Mouse (Mus musculus) intestine, embryonic 14.5 days (tissue): ENCODE data around the gene C530008M17Rik. TPM values are rescaled to one million over a fixed set of nuclear protein-coding genes. Genes with fewer than 3 reads are reported as not detected.

Experiments used
- ATAC-seq: fragments of 200-750 bp; cut with Nextera tagmentation; replicated peaks from 2 replicates; pipeline ENCODE4 v1.8.0; 2017; ENCODE audit warnings: low read depth, moderate number of reproducible peaks, moderate TSS enrichment, moderate library complexity; ENCODE audit not compliant: low FRiP score, low TSS enrichment
- DNase-seq: peaks from one replicate; pipeline ENCODE4 v3.0.0-alpha.2; 2018; ENCODE audit warnings: low spot score
- H3K27ac ChIP-seq: fragments of 300-500 bp; sonication (generic); 2 replicates; pipeline ENCODE4 v1.5.1; 2014; ENCODE audit warnings: low read depth, mild to moderate bottlenecking, control low read depth
- H3K27me3 ChIP-seq: fragments of 300-500 bp; sonication (generic); replicated peaks from 2 replicates; pipeline ENCODE4 v1.6.1; 2014; ENCODE audit warnings: low read length, control low read depth; ENCODE audit not compliant: control insufficient read depth, insufficient read depth
- H3K36me3 ChIP-seq: fragments of 300-500 bp; sonication (generic); 2 replicates; pipeline ENCODE4 v1.6.1; 2014; ENCODE audit warnings: low read length, control low read depth; ENCODE audit not compliant: control insufficient read depth, insufficient read depth
- H3K4me1 ChIP-seq: fragments of 300-500 bp; sonication (generic); replicated peaks from 2 replicates; pipeline ENCODE4 v1.6.1; 2014; ENCODE audit warnings: low read length, control low read depth, mixed read lengths; ENCODE audit not compliant: control insufficient read depth, insufficient read depth
- H3K4me2 ChIP-seq: fragments of 300-500 bp; sonication (generic); 2 replicates; pipeline ENCODE4 v1.6.1; 2014; ENCODE audit warnings: low read length
- H3K4me3 ChIP-seq: fragments of 300-500 bp; sonication (generic); 2 replicates; pipeline ENCODE4 v1.5.1; 2014; ENCODE audit warnings: low read depth, low read length, control low read depth, mixed read lengths
- H3K9ac ChIP-seq: fragments of 300-500 bp; sonication (generic); 2 replicates; pipeline ENCODE4 v1.6.1; 2014; ENCODE audit warnings: mild to moderate bottlenecking, low read length
- H3K9me3 ChIP-seq: fragments of 300-500 bp; sonication (generic); 2 replicates; pipeline ENCODE4 v1.6.1; 2016; ENCODE audit warnings: low read length, control low read depth; ENCODE audit not compliant: control insufficient read depth
- WGBS: fragments of 180-500 bp; shearing (Covaris S2); extraction: QIAGEN DNeasy Blood & Tissue Kit; methylation state at CpG from one replicate; pipeline ENCODE4 v1.1.7; 2014; 5-methylcytosine and 5-hydroxymethylcytosine counted together
- polyA plus RNA-seq: library from polyadenylated mRNA; unstranded; fragments of >200 nt; fragmentation: Nextera tagmentation; extraction: Ambion mirVana; gene quantifications from 2 replicates; pipeline ENCODE4 v1.2.1, GENCODE M21; 2014

The C530008M17Rik gene
- polyA plus RNA-seq, 1 experiment from 2014 or later: 15.9 TPM

GRCm38 (mm10) chr5:76670183-76670582, 13.9 kb downstream of the C530008M17Rik start:
- no peak overlapping the region for H3K4me2 ChIP-seq
- H3K27me3 ChIP-seq: no peaks in the 10 kb centered on the region
- ATAC-seq (no peak), DNase-seq (no peak)
- no peaks in the 10 kb centered on the region for H3K36me3 ChIP-seq
- no peaks in the 10 kb centered on the region for H3K4me1 ChIP-seq
- no peak overlapping the region for H3K27ac ChIP-seq
- WGBS: 91% methylated on average over 10 of the region's 10 CpGs
- H3K9ac ChIP-seq: no peak overlapping the region
- no peak overlapping the region for H3K4me3 ChIP-seq
- H3K9me3 ChIP-seq: no peaks in the 10 kb centered on the region

DNA sequence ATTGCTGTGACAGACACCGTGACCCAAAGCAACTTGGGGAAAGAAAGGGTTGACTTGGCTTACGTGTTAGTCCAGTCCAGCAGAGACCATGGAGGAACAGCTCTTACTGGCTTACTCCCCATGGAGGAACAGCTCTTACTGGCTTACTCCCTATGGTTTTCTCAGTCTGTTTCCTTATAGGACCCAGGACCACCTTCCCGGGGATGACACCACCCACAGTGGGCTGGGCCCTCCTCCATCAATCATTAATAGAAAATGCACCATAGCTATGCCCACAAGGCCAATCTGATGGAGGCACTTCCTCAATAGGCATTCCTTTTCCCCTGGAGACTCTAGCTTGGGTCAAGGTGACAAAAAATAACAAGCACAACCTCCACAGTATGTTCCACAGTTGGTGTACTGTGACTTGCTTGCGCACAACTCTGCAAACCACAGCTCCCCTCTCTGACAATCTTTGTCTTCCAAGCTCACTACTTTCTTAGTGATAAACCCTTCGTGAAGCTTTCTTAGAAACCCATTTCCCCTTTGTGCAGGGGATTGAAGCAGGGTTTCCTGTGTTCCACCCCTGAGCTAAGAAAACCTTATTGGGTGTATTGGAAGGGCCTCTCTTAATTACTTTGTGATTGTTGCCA, 17.8 kb downstream of the C530008M17Rik start:
- H3K4me1 ChIP-seq: no peaks in the 10 kb centered on the region
- H3K27me3 ChIP-seq: no peaks in the 10 kb centered on the region
- no peak overlapping the region for H3K27ac ChIP-seq
- H3K9me3 ChIP-seq: no peaks in the 10 kb centered on the region
- no peak overlapping the region for H3K4me3 ChIP-seq
- H3K36me3 ChIP-seq: no peaks in the 10 kb centered on the region
- no peak for ATAC-seq
- no peak overlapping the region for H3K4me2 ChIP-seq
- H3K9ac ChIP-seq: no peak overlapping the region
- DNase-seq: no peak
- 92% methylated on average over 5 of the region's 5 CpGs for WGBS

- Histone ChIP-seq H3K27me3 (no peaks in the 10 kb centered on the region), H3K9ac (no peak overlapping the region), H3K9me3 (peaks cover 2% of the 10 kb centered on the region; the same call in 1 of the 2 replicates), H3K4me2 (no peak overlapping the region), H3K4me3 (no peak overlapping the region), H3K27ac (no peak overlapping the region), H3K4me1 (no peaks in the 10 kb centered on the region), H3K36me3 (no peaks in the 10 kb centered on the region)
- ATAC-seq (no peak), DNase-seq (no peak)
- WGBS: 69% methylated on average over 4 of the region's 4 CpGs
These were observed 19.1 kb downstream of the C530008M17Rik start for GRCm38 (mm10) chr5:76675369-76675768.

DNA sequence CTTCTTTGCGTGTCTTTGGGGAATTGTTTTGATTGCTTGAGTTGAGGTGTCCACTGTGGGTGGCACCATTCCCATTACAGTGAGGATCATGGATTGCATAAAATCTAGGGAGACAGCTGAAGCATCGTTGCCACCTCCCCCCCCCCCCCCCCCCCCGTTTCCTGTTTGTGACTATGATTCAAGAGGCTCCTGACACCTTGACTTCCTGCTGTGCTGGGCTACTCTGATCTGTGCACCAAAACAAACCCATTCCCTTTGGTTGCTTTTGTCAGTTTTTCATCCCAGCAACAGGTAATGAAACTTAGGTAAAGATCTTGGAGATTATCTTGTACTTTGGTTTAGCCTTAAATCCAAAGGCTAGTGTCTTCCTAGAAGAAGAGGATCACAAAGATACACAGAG, 24.6 kb downstream of the C530008M17Rik start:
- no peak overlapping the region for H3K9ac ChIP-seq
- H3K36me3 ChIP-seq: no peaks in the 10 kb centered on the region
- no peaks in the 10 kb centered on the region; the same call in none of the 2 replicates for H3K4me1 ChIP-seq
- ATAC-seq: no peak
- WGBS: 75% methylated on average over 3 of the region's 3 CpGs
- DNase-seq: no peak
- H3K9me3 ChIP-seq: peaks cover 4% of the 10 kb centered on the region; the same call in 1 of the 2 replicates
- no peak overlapping the region for H3K4me3 ChIP-seq
- no peak overlapping the region for H3K4me2 ChIP-seq
- H3K27ac ChIP-seq: no peak overlapping the region
- H3K27me3 ChIP-seq: no peaks in the 10 kb centered on the region

DNA sequence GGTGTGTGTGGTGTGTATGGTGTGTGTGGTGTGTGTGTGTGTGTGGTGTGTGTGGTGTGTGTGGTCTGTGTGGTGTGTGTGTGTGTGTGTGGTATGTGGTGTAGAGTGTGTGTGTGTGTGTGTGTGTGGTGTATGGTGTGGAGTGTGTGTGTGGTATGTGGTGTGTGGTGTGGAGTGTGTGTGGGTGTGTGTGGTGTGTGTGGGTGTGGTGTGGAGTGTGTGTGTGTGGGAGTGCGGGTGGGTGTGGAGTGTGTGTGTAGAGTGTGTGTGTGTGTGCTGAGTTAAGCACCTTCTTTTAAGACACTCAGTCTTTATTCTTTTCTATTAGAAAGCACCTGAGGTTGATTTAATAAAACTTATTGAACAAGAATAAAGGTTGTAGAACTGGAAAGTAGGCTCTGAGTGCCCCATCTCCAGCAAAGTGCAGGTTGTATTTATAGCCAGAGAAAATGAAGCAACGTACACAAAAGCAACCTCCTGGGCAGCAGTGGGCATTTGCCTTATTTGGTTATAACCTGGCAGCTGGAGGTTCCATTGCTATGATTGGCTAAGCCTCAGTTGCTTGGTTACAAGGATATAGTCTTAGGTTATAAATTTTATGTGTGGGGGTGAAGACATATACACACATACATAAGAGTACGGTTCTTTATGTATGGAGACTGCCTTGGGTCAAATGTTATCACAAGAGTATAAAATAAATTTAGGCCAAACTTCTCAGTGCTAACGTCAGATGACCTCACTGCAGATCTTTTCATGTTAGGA, 25.8 kb downstream of the C530008M17Rik start:
- Histone ChIP-seq H3K4me1 (no peaks in the 10 kb centered on the region; the same call in none of the 2 replicates), H3K4me3 (no peak overlapping the region), H3K4me2 (no peak overlapping the region), H3K9ac (no peak overlapping the region), H3K27ac (no peak overlapping the region), H3K36me3 (no peaks in the 10 kb centered on the region), H3K27me3 (no peaks in the 10 kb centered on the region), H3K9me3 (peaks cover 4% of the 10 kb centered on the region; the same call in 1 of the 2 replicates)
- no peak for DNase-seq
- no peak for ATAC-seq
- WGBS: 50% methylated on average over 4 of the region's 4 CpGs

- H3K4me1 ChIP-seq: no peaks in the 10 kb centered on the region; the same call in none of the 2 replicates
- ATAC-seq (no peak), DNase-seq (no peak)
- H3K27me3 ChIP-seq: no peaks in the 10 kb centered on the region
- H3K27ac ChIP-seq: no peak overlapping the region
- peaks cover 4% of the 10 kb centered on the region; the same call in 1 of the 2 replicates for H3K9me3 ChIP-seq
- no peak overlapping the region for H3K4me2 ChIP-seq
- no peak overlapping the region for H3K9ac ChIP-seq
- 42% methylated on average over 5 of the region's 5 CpGs for whole genome bisulfite sequencing
- no peak overlapping the region for H3K4me3 ChIP-seq
- no peaks in the 10 kb centered on the region for H3K36me3 ChIP-seq
These were observed 27.1 kb downstream of the C530008M17Rik start for GRCm38 (mm10) chr5:76683455-76683854.

GRCm38 (mm10) chr5:76684658-76685605, 28.6 kb downstream of the C530008M17Rik start:
- Histone ChIP-seq H3K27ac (no peak overlapping the region), H3K4me2 (no peak overlapping the region)
- WGBS: 77% methylated on average over 15 of the region's 15 CpGs

GRCm38 (mm10) chr5:76687961-76688600, 31.8 kb downstream of the C530008M17Rik start:
- Histone ChIP-seq H3K36me3 (no peaks in the 10 kb centered on the region), H3K9me3 (no peaks in the 10 kb centered on the region), H3K4me3 (no peak overlapping the region), H3K4me2 (no peak overlapping the region), H3K27me3 (no peaks in the 10 kb centered on the region), H3K4me1 (no peaks in the 10 kb centered on the region; the same call in none of the 2 replicates), H3K27ac (no peak overlapping the region), H3K9ac (no peak overlapping the region)
- 87% methylated on average over 10 of the region's 10 CpGs for WGBS
- ATAC-seq: no peak
- no peak for DNase-seq

More at GRCm38 (mm10) chr5:76684658-76685605, 28.6 kb downstream of the C530008M17Rik start:
- DNase-seq (no peak), ATAC-seq (no peak)
- no peaks in the 10 kb centered on the region for H3K36me3 ChIP-seq
- no peak overlapping the region for H3K4me3 ChIP-seq
- no peaks in the 10 kb centered on the region; the same call in none of the 2 replicates for H3K4me1 ChIP-seq
- no peak overlapping the region for H3K9ac ChIP-seq
- peaks cover 4% of the 10 kb centered on the region; the same call in 1 of the 2 replicates for H3K9me3 ChIP-seq
- H3K27me3 ChIP-seq: no peaks in the 10 kb centered on the region
